Mouse (Mus musculus) embryonic fibroblast, embryonic 13.5 days (primary cell): ENCODE results near the gene Nkpd1.

Experiments
- CTCF ChIP-seq: IDR thresholded peaks from 2 replicates; pipeline ENCODE4 v1.5.1; 2011; ENCODE audit warnings: mild to moderate bottlenecking, control low read depth, low read length, moderate library complexity, borderline replicate concordance; ENCODE audit not compliant: insufficient read depth
- POLR2A ChIP-seq: IDR thresholded peaks from 2 replicates; pipeline ENCODE4 v1.6.1; 2011; ENCODE audit warnings: low read depth, mild to moderate bottlenecking, control low read depth, low read length, moderate library complexity

- TF ChIP-seq CTCF (peak; percentile 64; the same call in 1 of the 2 replicates), POLR2A (no peak)
These were observed 6.2 kb downstream of the Nkpd1 start for GRCm38 (mm10) chr7:19523757-19524419.
